Mouse (Mus musculus) ES-Bruce4 (cell line): Measurements from ENCODE around the gene Rap2b.

Experiments
- CTCF ChIP-seq: IDR thresholded peaks from one replicate; pipeline ENCODE4 v1.8.1; 2011; ENCODE audit warnings: low read depth, low read length
- EP300 ChIP-seq: IDR thresholded peaks from 2 replicates; pipeline ENCODE4 v1.6.1; 2011; ENCODE audit warnings: low read depth, low read length; ENCODE audit not compliant: insufficient read depth

GRCm38 (mm10) chr3:61406921-61407320, 45.5 kb downstream of the Rap2b start:
- TF ChIP-seq CTCF: no peak
- TF ChIP-seq EP300: no peak
